Mouse (Mus musculus) heart, adult 2 months (tissue): ENCODE measurements around the gene Rasa2.

Experiments used
- CTCF ChIP-seq: fragments of 200-600 bp; IDR thresholded peaks from 2 replicates; pipeline ENCODE4 v1.8.1; 2022; ENCODE audit warnings: antibody characterized with exemption, mild to moderate bottlenecking, moderate library complexity
- EP300 ChIP-seq: fragments of 200-500 bp; IDR thresholded peaks from 2 replicates; pipeline ENCODE4 v1.6.1; 2011; ENCODE audit warnings: low read depth, low read length, control low read depth; ENCODE audit not compliant: insufficient read depth
- POLR2A ChIP-seq: fragments of 200-500 bp; IDR thresholded peaks from 2 replicates; pipeline ENCODE4 v1.6.1; 2011; ENCODE audit warnings: mild to moderate bottlenecking, low read depth, low read length, control low read depth; ENCODE audit not compliant: insufficient read depth

- TF ChIP-seq EP300 (no peak), CTCF (no peak), POLR2A (no peak)
Observed at GRCm38 (mm10) chr9:96504116-96504895, 127.1 kb downstream of the Rasa2 start.
